In genomic region chr2:118752792-118753108, GRCm38 (mm10) we compare ENCODE assay signal across 14 mouse cellular contexts. TPM values are rescaled to one million over a fixed set of nuclear protein-coding genes. Genes with fewer than 3 reads are reported as not detected.
A peak's percentile ranks its signal among the peaks of the same experiment; 100 is the strongest.
DNase-seq lines count a peak whose midpoint lies in the region; ATAC-seq and TF ChIP-seq lines count a peak whose summit lies in the region.
"Had no signal": no experiment of that assay in that cellular context is flagged by ENCODE, and none has a peak within 500 bp of the region (broad histone marks: within the 10 kb centered on the region; RNA-seq: fewer than 3 reads in every experiment).

No protein-coding gene starts in this region.

- H3K36me3 ChIP-seq in heart, embryonic 13.5 days: peaks cover 26% of the 10 kb centered on the region
- peaks cover 15% of the 10 kb centered on the region for H3K36me3 ChIP-seq in intestine, embryonic 14.5 days (ENCODE audit: control insufficient read depth, insufficient read depth, low read length)
- peaks cover 21% of the 10 kb centered on the region for H3K36me3 ChIP-seq in liver, embryonic 15.5 days (replicated peaks)
- H3K36me3 ChIP-seq: neural tube, embryonic 12.5 days had no signal

- peak overlapping the region; percentile 48 for H3K9ac ChIP-seq in heart, embryonic 13.5 days
- H3K9ac ChIP-seq in intestine, embryonic 14.5 days (ENCODE audit: low read length): no peak overlapping the region
- peak overlapping the region; percentile 19; the same call in 1 of the 2 replicates for H3K9ac ChIP-seq in liver, embryonic 15.5 days
- H3K9ac ChIP-seq: neural tube, embryonic 12.5 days had no signal

- DNase-seq in heart, postnatal 4 days: no peak
- no peak for DNase-seq in intestine, embryonic 14.5 days (ENCODE audit: low spot score)
- no peak for DNase-seq in urinary bladder, postnatal 10 days (ENCODE audit: low spot score)
- no peak for DNase-seq in lung, adult 18-20 months
- DNase-seq: kidney, adult 8-10 months; layer of hippocampus, adult 9-11 months; left cerebral cortex, postnatal 4 days; thymus, postnatal 14 days had no signal

- peak overlapping the region; percentile 93 for H3K27ac ChIP-seq in heart, embryonic 13.5 days (replicated peaks)
- H3K27ac ChIP-seq in bone marrow, adult 2 months (ENCODE audit: control insufficient read depth, insufficient read depth, low read depth, low read length, poor library complexity): peak overlapping the region; percentile 2; the same call in 1 of the 2 replicates
- peak overlapping the region; percentile 87; the same call in 1 of the 2 replicates for H3K27ac ChIP-seq in intestine, embryonic 14.5 days (ENCODE audit: low read depth)
- H3K27ac ChIP-seq in liver, embryonic 15.5 days (replicated peaks): peak overlapping the region; percentile 83
- H3K27ac ChIP-seq: neural tube, embryonic 12.5 days had no signal

- H3K4me1 ChIP-seq in heart, embryonic 13.5 days: peaks cover 64% of the 10 kb centered on the region
- H3K4me1 ChIP-seq in bone marrow, adult 2 months (ENCODE audit: control insufficient read depth, insufficient read depth, low read length): no peaks in the 10 kb centered on the region; the same call in 1 of the 2 replicates
- H3K4me1 ChIP-seq in intestine, embryonic 14.5 days (replicated peaks; ENCODE audit: control insufficient read depth, insufficient read depth, low read length): peaks cover 30% of the 10 kb centered on the region; the same call in 1 of the 2 replicates
- H3K4me1 ChIP-seq in liver, embryonic 15.5 days (replicated peaks): peaks cover 52% of the 10 kb centered on the region

- no peak overlapping the region; the same call in 1 of the 2 replicates for H3K4me2 ChIP-seq in heart, embryonic 13.5 days
- H3K4me2 ChIP-seq in intestine, embryonic 14.5 days (ENCODE audit: low read length): no peak overlapping the region
- H3K4me2 ChIP-seq in liver, embryonic 15.5 days: peak overlapping the region; percentile 49
- H3K4me2 ChIP-seq: neural tube, embryonic 12.5 days had no signal

- TF ChIP-seq POLR2A in bone marrow, adult 2 months (IDR thresholded peaks at IDR 0.05; ENCODE audit: borderline replicate concordance, control insufficient read depth, low read depth, low read length): no peak

- TF ChIP-seq CTCF in bone marrow, adult 2 months (IDR thresholded peaks at IDR 0.05; ENCODE audit: control insufficient read depth, insufficient read depth, low read length): no peak

- H3K4me3 ChIP-seq in heart, embryonic 13.5 days: no peak overlapping the region
- no peak overlapping the region for H3K4me3 ChIP-seq in bone marrow, adult 2 months (replicated peaks; ENCODE audit: control insufficient read depth, low read depth, low read length)
- no peak overlapping the region for H3K4me3 ChIP-seq in intestine, embryonic 14.5 days (ENCODE audit: low read depth, low read length)
- no peak overlapping the region for H3K4me3 ChIP-seq in liver, embryonic 15.5 days (replicated peaks)
- H3K4me3 ChIP-seq: neural tube, embryonic 12.5 days had no signal

- no peaks in the 10 kb centered on the region for H3K9me3 ChIP-seq in heart, embryonic 13.5 days
- H3K9me3 ChIP-seq in intestine, embryonic 14.5 days (ENCODE audit: control insufficient read depth, low read length): no peaks in the 10 kb centered on the region
- no peaks in the 10 kb centered on the region for H3K9me3 ChIP-seq in liver, embryonic 15.5 days (replicated peaks)
- H3K9me3 ChIP-seq: neural tube, embryonic 12.5 days had no signal

- H3K27me3 ChIP-seq in heart, embryonic 13.5 days (replicated peaks): peaks cover 13% of the 10 kb centered on the region
- H3K27me3 ChIP-seq in intestine, embryonic 14.5 days (replicated peaks; ENCODE audit: control insufficient read depth, insufficient read depth, low read length): no peaks in the 10 kb centered on the region
- peaks cover 5% of the 10 kb centered on the region; the same call in 1 of the 2 replicates for H3K27me3 ChIP-seq in liver, embryonic 15.5 days

- no peak for ATAC-seq in heart, embryonic 13.5 days (ENCODE audit: extremely low read depth, insufficient number of reproducible peaks, low FRiP score, low TSS enrichment)
- ATAC-seq in intestine, embryonic 14.5 days (replicated peaks; ENCODE audit: low FRiP score, low TSS enrichment, low read depth): no peak
- ATAC-seq in liver, embryonic 15.5 days (ENCODE audit: insufficient read depth): peak; percentile 78
- no peak for ATAC-seq in monocyte, adult 5-6 weeks (replicated peaks; ENCODE audit: insufficient number of reproducible peaks, low FRiP score, low TSS enrichment, poor library complexity, severe bottlenecking)

- 38% methylated on average over 4 of the region's 4 CpGs for WGBS in heart, embryonic 13.5 days
- 55% methylated on average over 4 of the region's 4 CpGs for WGBS in bone marrow, adult 2 months
- WGBS in intestine, embryonic 14.5 days: 52% methylated on average over 4 of the region's 4 CpGs
- 26% methylated on average over 4 of the region's 4 CpGs for WGBS in liver, embryonic 15.5 days (ENCODE audit: insufficient replicate concordance)

RNA-seq across cellular contexts. Expression of gene Inafm2, which starts 7.2 kb away (rescaled TPM):
- polyA plus RNA-seq in heart, embryonic 13.5 days (2015; fragmentation: Nextera tagmentation; extraction: Ambion mirVana): 36.2 and 38.3 TPM in 2 replicates
- 10 to 100 TPM; 33.9 to 34.9 TPM for total RNA-seq in heart, postnatal 4 days (2021)
- polyA plus RNA-seq in bone marrow, adult 2 months (2011; ENCODE audit: insufficient read depth, insufficient read length, low replicate concordance, missing spikeins): 16.0 and 28.5 TPM in 2 replicates
- polyA plus RNA-seq in intestine, embryonic 14.5 days (2014; fragmentation: Nextera tagmentation; extraction: Ambion mirVana): 31.9 and 37.0 TPM in 2 replicates
- 12.3 and 12.6 TPM in 2 replicates for polyA plus RNA-seq in liver, embryonic 15.5 days (2015; fragmentation: Nextera tagmentation; extraction: Ambion mirVana)
- total RNA-seq in monocyte, adult 5-6 weeks (2017): 14.5 to 23.9 TPM (median 19.3 TPM) in 3 replicates

RNA-seq across cellular contexts. Expression of gene Ccdc9b, which starts 9.7 kb away (rescaled TPM):
- 2.2 and 2.9 TPM in 2 replicates for polyA plus RNA-seq in heart, embryonic 13.5 days (2015; fragmentation: Nextera tagmentation; extraction: Ambion mirVana)
- total RNA-seq in heart, postnatal 4 days (2021): 1 to 10 TPM; 6.6 to 7.4 TPM
- 2.2 and 3.5 TPM in 2 replicates for polyA plus RNA-seq in bone marrow, adult 2 months (2011; ENCODE audit: insufficient read depth, insufficient read length, low replicate concordance, missing spikeins)
- 1.2 and 1.4 TPM in 2 replicates for polyA plus RNA-seq in intestine, embryonic 14.5 days (2014; fragmentation: Nextera tagmentation; extraction: Ambion mirVana)
- 0.20 and 0.29 TPM in 2 replicates for polyA plus RNA-seq in liver, embryonic 15.5 days (2015; fragmentation: Nextera tagmentation; extraction: Ambion mirVana)
- 0.10 to 0.19 TPM in 2 of 3 replicates, not detected in the other for total RNA-seq in monocyte, adult 5-6 weeks (2017)

RNA-seq across cellular contexts. Expression of gene Phgr1, which starts 19.8 kb away (rescaled TPM):
- not detected in 2 replicates for polyA plus RNA-seq in heart, embryonic 13.5 days (2015; fragmentation: Nextera tagmentation; extraction: Ambion mirVana)
- total RNA-seq in heart, postnatal 4 days (2021): not detected
- polyA plus RNA-seq in bone marrow, adult 2 months (2011; ENCODE audit: insufficient read depth, insufficient read length, low replicate concordance, missing spikeins): not detected in 2 replicates
- polyA plus RNA-seq in intestine, embryonic 14.5 days (2014; fragmentation: Nextera tagmentation; extraction: Ambion mirVana): 21.2 and 45.1 TPM in 2 replicates
- not detected in 2 replicates for polyA plus RNA-seq in liver, embryonic 15.5 days (2015; fragmentation: Nextera tagmentation; extraction: Ambion mirVana)
- total RNA-seq in monocyte, adult 5-6 weeks (2017): not detected in 3 replicates
- total RNA-seq: hematopoietic stem cell, adult 5-6 weeks; left cerebral cortex, postnatal 4 days had no signal
- polyA plus RNA-seq: neural tube, embryonic 12.5 days had no signal

RNA-seq across cellular contexts. Expression of gene Plcb2, which starts 24.5 kb away (rescaled TPM):
- polyA plus RNA-seq in heart, embryonic 13.5 days (2015; fragmentation: Nextera tagmentation; extraction: Ambion mirVana): 0.94 and 1.6 TPM in 2 replicates
- total RNA-seq in heart, postnatal 4 days (2021): 1 to 10 TPM; 1.3 to 1.7 TPM
- polyA plus RNA-seq in bone marrow, adult 2 months (2011; ENCODE audit: insufficient read depth, insufficient read length, low replicate concordance, missing spikeins): 33.7 and 84.6 TPM in 2 replicates
- 1.4 and 1.6 TPM in 2 replicates for polyA plus RNA-seq in intestine, embryonic 14.5 days (2014; fragmentation: Nextera tagmentation; extraction: Ambion mirVana)
- 2.3 and 2.9 TPM in 2 replicates for polyA plus RNA-seq in liver, embryonic 15.5 days (2015; fragmentation: Nextera tagmentation; extraction: Ambion mirVana)
- 32.8 to 44.3 TPM (median 36.3 TPM) in 3 replicates for total RNA-seq in monocyte, adult 5-6 weeks (2017)

RNA-seq across cellular contexts. Expression of gene Disp2, which starts 26.8 kb away (rescaled TPM):
- 0.17 and 0.24 TPM in 2 replicates for polyA plus RNA-seq in heart, embryonic 13.5 days (2015; fragmentation: Nextera tagmentation; extraction: Ambion mirVana)
- total RNA-seq in heart, postnatal 4 days (2021): under 1 TPM; 0.07 to 0.10 TPM
- polyA plus RNA-seq in bone marrow, adult 2 months (2011; ENCODE audit: insufficient read depth, insufficient read length, low replicate concordance, missing spikeins): not detected in 2 replicates
- polyA plus RNA-seq in intestine, embryonic 14.5 days (2014; fragmentation: Nextera tagmentation; extraction: Ambion mirVana): 2.6 and 3.0 TPM in 2 replicates
- polyA plus RNA-seq in liver, embryonic 15.5 days (2015; fragmentation: Nextera tagmentation; extraction: Ambion mirVana): 0.26 and 0.32 TPM in 2 replicates
- total RNA-seq in monocyte, adult 5-6 weeks (2017): not detected in 3 replicates
- total RNA-seq: hematopoietic stem cell, adult 5-6 weeks had no signal

Comparison
In these comparisons a context has a peak if more than half of its experiments do, and no peak if none do; other contexts are left out.
1. H3K27ac ChIP-seq: peak in every context shown above with its lines; median percentile 93 in heart, embryonic 13.5 days; 87 in intestine, embryonic 14.5 days; 83 in liver, embryonic 15.5 days; 2 in bone marrow, adult 2 months.
2. RNA of gene Phgr1, which starts 19.8 kb away (polyA plus RNA-seq): 21.2 to 45.1 TPM in intestine, embryonic 14.5 days; not detected in heart, embryonic 13.5 days, not detected in bone marrow, adult 2 months and not detected in liver, embryonic 15.5 days; every median in the first group is over 10 times any median in the second.